ENCODE assay signal across 27 mouse cellular contexts in genomic region chr14:121305316-121306064, GRCm38 (mm10).
"Had no signal": no experiment of that assay in that cellular context is flagged by ENCODE, and none has a peak within 500 bp of the region (broad histone marks: within the 10 kb centered on the region; RNA-seq: fewer than 3 reads in every experiment).

No protein-coding gene starts in this region.

- H3K27me3 ChIP-seq: heart, embryonic 13.5 days; heart, embryonic 15.5 days; hindbrain, embryonic 13.5 days; hindbrain, embryonic 15.5 days; kidney, embryonic 15.5 days; limb, embryonic 12.5 days; liver, embryonic 13.5 days; liver, embryonic 15.5 days had no signal

- H3K4me1 ChIP-seq: hindbrain, embryonic 13.5 days; hindbrain, embryonic 15.5 days had no signal

- H3K27ac ChIP-seq: heart, adult 2 months; heart, embryonic 13.5 days; heart, embryonic 15.5 days; hindbrain, embryonic 13.5 days; hindbrain, embryonic 15.5 days; hindbrain, postnatal 0 days; kidney, embryonic 15.5 days; left cerebral cortex, adult 2 months; limb, embryonic 10.5 days; limb, embryonic 12.5 days; liver, embryonic 13.5 days; liver, embryonic 15.5 days had no signal

- H3K9me3 ChIP-seq: heart, embryonic 13.5 days; heart, embryonic 15.5 days; hindbrain, embryonic 13.5 days; hindbrain, embryonic 15.5 days; kidney, embryonic 15.5 days; limb, embryonic 10.5 days; limb, embryonic 12.5 days; liver, embryonic 13.5 days; liver, embryonic 15.5 days had no signal

- H3K4me3 ChIP-seq: heart, adult 2 months; heart, embryonic 13.5 days; heart, embryonic 15.5 days; hindbrain, embryonic 13.5 days; hindbrain, embryonic 15.5 days; kidney, embryonic 15.5 days; left cerebral cortex, adult 2 months; limb, embryonic 10.5 days; limb, embryonic 12.5 days; liver, embryonic 13.5 days; liver, embryonic 15.5 days had no signal

- H3K4me2 ChIP-seq: heart, embryonic 11.5 days; heart, embryonic 13.5 days; heart, embryonic 15.5 days; hindbrain, embryonic 13.5 days; hindbrain, embryonic 15.5 days; kidney, embryonic 15.5 days; limb, embryonic 12.5 days; liver, embryonic 11.5 days; liver, embryonic 13.5 days; liver, embryonic 15.5 days had no signal

- H3K9ac ChIP-seq: heart, embryonic 13.5 days; heart, embryonic 15.5 days; hindbrain, embryonic 13.5 days; hindbrain, embryonic 15.5 days; kidney, embryonic 15.5 days; limb, embryonic 12.5 days; liver, embryonic 13.5 days; liver, embryonic 15.5 days; liver, postnatal 0 days had no signal

- DNase-seq: gastrocnemius, postnatal 14 days; gastrocnemius, postnatal 36 days; heart, adult 11 months; heart, adult 2 months; heart, postnatal 14 days; heart, postnatal 36 days; kidney, adult 11 months; kidney, adult 2 months; kidney, adult 9 months; kidney, postnatal 14 days; kidney, postnatal 36 days; layer of hippocampus, adult 9-11 months; liver; liver, embryonic 13.5 days; liver, postnatal 0 days had no signal

- ATAC-seq: hindbrain, postnatal 0 days; liver, postnatal 0 days had no signal
